Mouse (Mus musculus) limb, embryonic 11.5 days (tissue): ENCODE results near the gene Zbtb46. TPM values are rescaled to one million over a fixed set of nuclear protein-coding genes. Genes with fewer than 3 reads are reported as not detected.

Source experiments
- ATAC-seq: fragments of 200-750 bp; cut with Nextera tagmentation; 2 replicates; pipeline ENCODE4 v1.8.0; 2017; ENCODE audit warnings: low read depth; ENCODE audit not compliant: insufficient number of reproducible peaks, low FRiP score, low TSS enrichment
- DNase-seq: peaks from one replicate; pipeline ENCODE4 v3.0.0-alpha.2; 2015; ENCODE audit warnings: low spot score
- H3K27ac ChIP-seq: fragments of 300-500 bp; sonication (generic); replicated peaks from 2 replicates; pipeline ENCODE4 v1.5.1; 2014; ENCODE audit warnings: low read depth, mild to moderate bottlenecking, low read length
- H3K27me3 ChIP-seq: fragments of 300-500 bp; sonication (generic); 2 replicates; pipeline ENCODE4 v1.6.1; 2014; ENCODE audit warnings: mild to moderate bottlenecking, low read length, mixed read lengths; ENCODE audit not compliant: control insufficient read depth, insufficient read depth
- H3K36me3 ChIP-seq: fragments of 300-500 bp; sonication (generic); 2 replicates; pipeline ENCODE4 v1.6.1; 2014; ENCODE audit warnings: mild to moderate bottlenecking, low read length, moderate library complexity, mixed read lengths; ENCODE audit not compliant: control insufficient read depth, insufficient read depth
- H3K4me1 ChIP-seq: fragments of 300-500 bp; sonication (generic); 2 replicates; pipeline ENCODE4 v1.6.1; 2014; ENCODE audit warnings: low read length, mixed read lengths; ENCODE audit not compliant: control insufficient read depth, insufficient read depth
- H3K4me2 ChIP-seq: fragments of 300-500 bp; sonication (generic); 2 replicates; pipeline ENCODE4 v1.6.1; 2014; ENCODE audit warnings: low read depth, mild to moderate bottlenecking, moderate library complexity; ENCODE audit not compliant: severe bottlenecking
- H3K4me3 ChIP-seq: fragments of 300-500 bp; sonication (generic); 2 replicates; pipeline ENCODE4 v1.5.1; 2014; ENCODE audit warnings: low read depth, low read length
- H3K9ac ChIP-seq: fragments of 300-500 bp; sonication (generic); 2 replicates; pipeline ENCODE4 v1.6.1; 2014; ENCODE audit warnings: mild to moderate bottlenecking, low read length
- H3K9me3 ChIP-seq: fragments of 300-500 bp; sonication (generic); 2 replicates; pipeline ENCODE4 v1.6.1; 2016; ENCODE audit warnings: low read length; ENCODE audit not compliant: control insufficient read depth
- WGBS: fragments of 180-500 bp; shearing (Covaris S2); extraction: QIAGEN DNeasy Blood & Tissue Kit; methylation state at CpG from one replicate; pipeline ENCODE4 v1.1.7; 2014; 5-methylcytosine and 5-hydroxymethylcytosine counted together
- polyA plus RNA-seq: library from polyadenylated mRNA; unstranded; fragments of >200 nt; fragmentation: Nextera tagmentation; extraction: Ambion mirVana; gene quantifications from 2 replicates; pipeline ENCODE4 v1.2.1, GENCODE M21; 2014

The Zbtb46 gene
- polyA plus RNA-seq, 1 experiment from 2014 or later, result 9.8 TPM

GRCm38 (mm10) chr2:181436246-181436645 is 23.0 kb downstream of the Zbtb46 start:
- no peaks in the 10 kb centered on the region for H3K36me3 ChIP-seq
- no peak overlapping the region for H3K4me2 ChIP-seq
- no peak overlapping the region for H3K9ac ChIP-seq
- H3K9me3 ChIP-seq, result no peaks in the 10 kb centered on the region
- H3K4me1 ChIP-seq, result no peaks in the 10 kb centered on the region
- ATAC-seq (no peak), DNase-seq (no peak)
- WGBS, result 85% methylated on average over 2 of the region's 2 CpGs
- H3K27ac ChIP-seq, result no peak overlapping the region
- H3K27me3 ChIP-seq, result no peaks in the 10 kb centered on the region
- no peak overlapping the region for H3K4me3 ChIP-seq

DNA sequence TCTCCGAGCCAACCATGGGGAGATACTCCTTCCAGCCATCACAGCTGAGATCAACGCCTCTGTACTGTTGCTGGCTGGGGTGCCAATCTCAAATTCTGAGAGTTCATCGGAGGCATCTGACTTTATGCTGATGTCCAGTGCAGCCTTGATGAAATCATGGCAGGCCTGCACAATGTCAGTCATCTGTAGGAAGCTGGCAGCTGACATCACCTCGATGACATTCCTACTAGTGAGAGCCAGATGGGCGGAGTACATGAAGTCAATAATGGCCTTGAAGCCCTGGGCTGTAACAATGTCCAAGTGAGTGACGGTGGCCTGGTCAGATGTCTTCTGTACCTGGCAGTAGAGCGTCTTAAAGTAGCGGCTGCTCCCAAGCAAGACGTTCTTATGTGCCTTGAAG is 35.4 kb downstream of the Zbtb46 start:
- ATAC-seq (no peak), DNase-seq (no peak)
- Histone ChIP-seq H3K9ac (no peak overlapping the region), H3K9me3 (no peaks in the 10 kb centered on the region), H3K27ac (no peak overlapping the region), H3K27me3 (no peaks in the 10 kb centered on the region), H3K36me3 (peaks cover 6% of the 10 kb centered on the region; the same call in 1 of the 2 replicates), H3K4me1 (no peaks in the 10 kb centered on the region), H3K4me3 (no peak overlapping the region), H3K4me2 (no peak overlapping the region)
- 90% methylated on average over 9 of the region's 9 CpGs for WGBS

DNA sequence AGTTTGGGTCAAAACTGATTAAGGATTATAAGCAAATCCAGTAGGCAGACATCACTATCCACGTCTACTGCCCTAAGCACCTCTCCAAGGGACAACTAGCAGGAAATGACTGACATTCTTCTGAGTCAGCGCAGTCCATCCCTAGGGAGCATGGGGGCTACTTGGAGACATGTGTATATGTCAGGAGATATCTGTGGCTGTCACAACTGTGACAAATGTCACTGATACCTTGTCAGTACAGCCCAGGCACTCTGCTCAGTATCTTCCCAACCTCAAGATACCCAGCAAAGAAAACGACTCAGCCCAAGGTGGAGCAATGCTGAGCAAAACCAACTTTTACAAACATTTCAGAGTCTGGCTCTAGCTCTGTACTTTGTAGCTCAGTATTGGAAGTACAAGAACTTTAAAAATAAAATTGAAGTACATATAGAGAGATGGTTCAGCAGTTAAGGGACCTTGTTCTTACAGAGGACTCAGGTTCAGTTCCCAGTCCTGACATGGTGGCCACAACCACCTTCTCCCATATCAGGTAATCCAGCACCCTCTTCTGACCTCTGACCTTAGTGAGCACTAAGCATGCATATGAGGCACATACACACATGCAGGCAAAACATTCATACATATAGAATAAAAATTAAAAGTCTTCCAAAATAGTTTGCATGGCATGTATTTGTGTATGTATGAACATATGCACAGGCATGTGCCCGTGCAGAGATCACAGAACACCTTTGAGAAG is 38.2 kb downstream of the Zbtb46 start:
- Histone ChIP-seq H3K9ac (no peak overlapping the region), H3K4me2 (no peak overlapping the region), H3K27ac (no peak overlapping the region), H3K4me1 (no peaks in the 10 kb centered on the region), H3K27me3 (no peaks in the 10 kb centered on the region), H3K36me3 (peaks cover 6% of the 10 kb centered on the region; the same call in 1 of the 2 replicates), H3K9me3 (no peaks in the 10 kb centered on the region), H3K4me3 (no peak overlapping the region)
- WGBS, result 78% methylated on average over 4 of the region's 4 CpGs
- no peak for ATAC-seq
- no peak for DNase-seq

GRCm38 (mm10) chr2:181420426-181420825 is 38.8 kb downstream of the Zbtb46 start:
- no peaks in the 10 kb centered on the region for H3K9me3 ChIP-seq
- H3K27ac ChIP-seq, result no peak overlapping the region
- no peak overlapping the region for H3K4me3 ChIP-seq
- H3K36me3 ChIP-seq, result peaks cover 6% of the 10 kb centered on the region; the same call in 1 of the 2 replicates
- no peak for DNase-seq
- no peak overlapping the region for H3K9ac ChIP-seq
- no peak overlapping the region for H3K4me2 ChIP-seq
- WGBS, result 87% methylated on average over 4 of the region's 4 CpGs
- H3K4me1 ChIP-seq, result no peaks in the 10 kb centered on the region
- H3K27me3 ChIP-seq, result no peaks in the 10 kb centered on the region
- no peak for ATAC-seq

DNA sequence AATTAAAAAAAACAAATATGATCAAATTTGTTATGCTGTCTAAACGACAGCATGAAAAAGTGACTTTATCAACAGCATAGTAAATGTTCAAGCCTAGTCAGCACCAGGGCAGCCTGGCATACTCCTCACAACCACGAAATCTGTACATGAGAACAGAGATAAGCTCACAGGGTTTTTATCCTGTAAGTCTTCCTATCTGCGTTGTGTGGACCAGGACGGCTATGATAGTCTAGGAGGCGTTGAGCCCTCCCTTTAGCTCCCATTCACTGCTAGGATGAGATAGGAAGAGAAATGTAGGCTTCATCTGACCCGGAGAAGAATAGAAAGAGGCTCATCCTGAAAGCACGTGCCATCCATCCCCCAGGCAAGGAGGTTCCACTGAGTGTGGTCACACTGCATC is 39.9 kb downstream of the Zbtb46 start:
- Histone ChIP-seq H3K4me3 (no peak overlapping the region), H3K4me2 (no peak overlapping the region), H3K27me3 (no peaks in the 10 kb centered on the region), H3K9me3 (no peaks in the 10 kb centered on the region), H3K27ac (no peak overlapping the region), H3K36me3 (peaks cover 6% of the 10 kb centered on the region; the same call in 1 of the 2 replicates), H3K4me1 (no peaks in the 10 kb centered on the region), H3K9ac (no peak overlapping the region)
- no peak for DNase-seq
- 86% methylated on average over 7 of the region's 7 CpGs for WGBS
- ATAC-seq, result no peak

DNA sequence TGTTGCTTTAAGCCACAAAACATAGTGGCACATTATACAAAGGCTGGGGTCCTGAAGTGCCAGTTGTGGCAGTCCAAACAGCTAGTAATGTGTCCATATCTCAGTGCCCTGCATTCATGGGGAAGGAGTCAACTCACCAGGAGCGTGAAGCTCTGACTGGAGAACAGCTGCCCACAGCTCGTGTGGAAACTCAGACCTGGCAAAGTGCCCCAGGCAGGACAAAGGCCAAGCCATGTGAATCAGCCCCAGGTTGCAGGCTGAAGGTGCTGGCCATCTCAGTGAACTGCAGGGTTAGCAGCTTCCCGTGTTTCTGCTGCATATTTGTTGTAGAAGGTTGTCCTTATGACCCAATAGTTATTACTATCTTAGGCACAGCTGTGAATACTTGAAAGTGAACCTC is 43.3 kb downstream of the Zbtb46 start:
- Histone ChIP-seq H3K36me3 (no peaks in the 10 kb centered on the region), H3K4me2 (no peak overlapping the region), H3K9ac (no peak overlapping the region), H3K27me3 (no peaks in the 10 kb centered on the region), H3K9me3 (no peaks in the 10 kb centered on the region), H3K4me1 (no peaks in the 10 kb centered on the region), H3K4me3 (no peak overlapping the region), H3K27ac (no peak overlapping the region)
- DNase-seq (no peak), ATAC-seq (no peak)
- WGBS, result 66% methylated on average over 3 of the region's 3 CpGs

- DNase-seq (no peak), ATAC-seq (no peak)
- Histone ChIP-seq H3K4me1 (no peaks in the 10 kb centered on the region), H3K4me2 (no peak overlapping the region), H3K36me3 (no peaks in the 10 kb centered on the region), H3K27ac (no peak overlapping the region), H3K9ac (no peak overlapping the region), H3K4me3 (no peak overlapping the region), H3K9me3 (no peaks in the 10 kb centered on the region), H3K27me3 (no peaks in the 10 kb centered on the region)
- 42% methylated on average over 2 of the region's 2 CpGs for WGBS
Observed at GRCm38 (mm10) chr2:181413141-181413540, 46.1 kb downstream of the Zbtb46 start.

DNA sequence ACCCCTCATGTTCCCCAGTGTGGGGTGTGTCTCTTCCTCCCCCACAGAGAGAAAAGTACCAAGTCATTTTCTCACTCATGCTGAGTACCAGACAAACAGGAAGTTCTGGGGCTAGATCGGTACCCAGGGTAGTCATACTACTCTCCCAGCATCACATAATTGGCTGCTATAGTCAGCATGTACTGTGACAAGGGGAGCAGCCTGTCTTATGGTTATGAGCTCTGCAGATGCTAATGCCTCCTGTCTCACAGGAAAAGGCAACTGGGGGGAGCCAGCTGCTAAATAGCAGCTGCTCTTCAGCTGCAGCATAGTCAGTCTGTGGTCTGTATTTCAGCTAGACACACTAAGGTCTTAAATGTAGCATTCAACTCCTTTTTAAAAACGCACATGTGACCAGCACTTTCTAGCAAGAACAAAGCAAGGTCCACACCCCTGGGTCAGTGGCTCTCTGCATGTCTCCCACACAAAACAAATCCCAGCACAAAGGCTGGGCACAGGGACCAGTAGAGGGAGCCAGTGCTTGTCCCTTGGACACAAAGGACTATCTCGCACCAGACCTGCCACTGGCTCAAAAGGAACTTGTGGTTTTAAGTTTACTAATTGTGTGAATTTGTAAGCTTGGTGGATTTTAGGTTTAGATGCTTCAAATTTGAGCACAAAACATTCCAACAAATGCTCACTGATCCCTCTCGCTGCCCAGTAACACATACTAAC is 48.3 kb downstream of the Zbtb46 start:
- Histone ChIP-seq H3K4me3 (no peak overlapping the region), H3K27me3 (no peaks in the 10 kb centered on the region), H3K27ac (no peak overlapping the region), H3K4me1 (no peaks in the 10 kb centered on the region), H3K36me3 (no peaks in the 10 kb centered on the region), H3K4me2 (no peak overlapping the region), H3K9ac (no peak overlapping the region), H3K9me3 (no peaks in the 10 kb centered on the region)
- WGBS, result 56% methylated on average over 4 of the region's 4 CpGs
- ATAC-seq (0 out of 2 replicates have a peak, but pooled peaks have one; percentile 39), DNase-seq (peak; percentile 70)
